In genomic region chr15:82341675-82342542, GRCm38 (mm10) we compare ENCODE assay signal across 7 mouse cellular contexts. TPM values are rescaled to one million over a fixed set of nuclear protein-coding genes. Genes with fewer than 3 reads are reported as not detected.
DNase-seq lines count a peak whose midpoint lies in the region; ATAC-seq and TF ChIP-seq lines count a peak whose summit lies in the region.

No protein-coding gene starts in this region.

- peaks cover 12% of the 10 kb centered on the region for H3K4me1 ChIP-seq in forebrain, postnatal 0 days (ENCODE audit: insufficient read depth)
- H3K4me1 ChIP-seq in liver, embryonic 14.5 days (replicated peaks; ENCODE audit: control insufficient read depth in 2 of 2, insufficient read depth in 2 of 2, low read length in 1 of 2) = peaks cover 61 to 69% of the 10 kb centered on the region in 2 experiments

- peaks cover 7% of the 10 kb centered on the region; the same call in 1 of the 2 replicates for H3K27me3 ChIP-seq in forebrain, postnatal 0 days (ENCODE audit: insufficient read depth, low read length)
- no peaks in the 10 kb centered on the region for H3K27me3 ChIP-seq in liver, embryonic 14.5 days (ENCODE audit: control insufficient read depth, insufficient read depth, low read length)

- no peak for ATAC-seq in forebrain, postnatal 0 days
- peak; percentile 60 for ATAC-seq in liver, embryonic 14.5 days (ENCODE audit: insufficient read depth)

- H3K9me3 ChIP-seq in forebrain, postnatal 0 days (ENCODE audit: low read length) = no peaks in the 10 kb centered on the region
- H3K9me3 ChIP-seq in liver, embryonic 14.5 days (ENCODE audit: control insufficient read depth, low read length) = no peaks in the 10 kb centered on the region

- no peak overlapping the region for H3K9ac ChIP-seq in forebrain, postnatal 0 days
- peak overlapping the region; percentile 98 for H3K9ac ChIP-seq in liver, embryonic 14.5 days (replicated peaks)

- peak; percentile 60 for DNase-seq in thymus, postnatal 0 days (ENCODE audit: low spot score)
- DNase-seq in thymus, postnatal 36 days = no peak
- no peak for DNase-seq in forebrain, postnatal 0 days
- DNase-seq in liver, embryonic 14.5 days (ENCODE audit: low read depth in 3 of 3, low spot score in 3 of 3) = peak; percentile 96 to 98 (median 98)
- DNase-seq in yolk sac, embryonic 10.5 days (ENCODE audit: low spot score) = peak; percentile 62
- no peak for DNase-seq in right cerebral cortex, postnatal 10 days (ENCODE audit: low spot score in 2 of 2)
- no peak for DNase-seq in ovary, adult 18-20 months (ENCODE audit: low spot score)

- 0 out of 2 replicates have a peak overlapping the region, but pooled peaks have one; percentile 40 for H3K4me2 ChIP-seq in forebrain, postnatal 0 days (ENCODE audit: low read depth)
- peak overlapping the region; percentile 93 for H3K4me2 ChIP-seq in liver, embryonic 14.5 days (ENCODE audit: low read depth)

- TF ChIP-seq CTCF in forebrain, postnatal 0 days (IDR thresholded peaks at IDR 0.05; ENCODE audit: low read depth) = no peak
- no peak for TF ChIP-seq CTCF in liver, embryonic 14.5 days (IDR thresholded peaks at IDR 0.05; ENCODE audit: low read depth)

- peak; percentile 97 for TF ChIP-seq EP300 in liver, embryonic 14.5 days (IDR thresholded peaks at IDR 0.05; ENCODE audit: low read depth)

- 76% methylated on average over 15 of the region's 15 CpGs for WGBS in forebrain, postnatal 0 days
- WGBS in liver, embryonic 14.5 days (ENCODE audit: insufficient replicate concordance) = 6% methylated on average over 15 of the region's 15 CpGs

- no peak overlapping the region; the same call in 1 of the 2 replicates for H3K27ac ChIP-seq in forebrain, postnatal 0 days (ENCODE audit: low read depth, low read length)
- H3K27ac ChIP-seq in liver, embryonic 14.5 days = peak overlapping the region; percentile 99

- H3K36me3 ChIP-seq in forebrain, postnatal 0 days (ENCODE audit: insufficient read depth) = no peaks in the 10 kb centered on the region
- H3K36me3 ChIP-seq in liver, embryonic 14.5 days (replicated peaks; ENCODE audit: control insufficient read depth, insufficient read depth, low read depth) = peaks cover 25% of the 10 kb centered on the region

- H3K4me3 ChIP-seq in forebrain, postnatal 0 days (ENCODE audit: low read depth, low read length) = no peak overlapping the region
- peak overlapping the region; percentile 75 to 85 for H3K4me3 ChIP-seq in liver, embryonic 14.5 days (ENCODE audit: insufficient read depth in 1 of 2, low read depth in 2 of 2, low read length in 2 of 2)

RNA-seq across cellular contexts. Expression of gene Smdt1, which starts 3.1 kb away (rescaled TPM):
- 317 and 322 TPM in 2 replicates for polyA plus RNA-seq in thymus, postnatal 0 days (2015; fragmentation: Nextera tagmentation; extraction: Ambion mirVana)
- 167 and 208 TPM in 2 replicates for total RNA-seq in forebrain, postnatal 0 days (2014; rRNA removed)
- 337 and 359 TPM in 2 replicates for polyA plus RNA-seq in forebrain, postnatal 0 days (2015; fragmentation: Nextera tagmentation; extraction: Ambion mirVana)
- polyA plus RNA-seq in liver, embryonic 14.5 days (2012; rRNA removed) = 109 and 121 TPM in 2 replicates
- polyA plus RNA-seq in liver, embryonic 14.5 days (2014; fragmentation: Nextera tagmentation; extraction: Ambion mirVana) = 165 and 178 TPM in 2 replicates

RNA-seq across cellular contexts. Expression of gene Pheta2, which starts 3.2 kb away (rescaled TPM):
- polyA plus RNA-seq in thymus, postnatal 0 days (2015; fragmentation: Nextera tagmentation; extraction: Ambion mirVana) = 12.5 and 14.2 TPM in 2 replicates
- total RNA-seq in forebrain, postnatal 0 days (2014; rRNA removed) = 1.4 and 3.5 TPM in 2 replicates
- 0.83 and 1.1 TPM in 2 replicates for polyA plus RNA-seq in forebrain, postnatal 0 days (2015; fragmentation: Nextera tagmentation; extraction: Ambion mirVana)
- 22.1 and 24.8 TPM in 2 replicates for polyA plus RNA-seq in liver, embryonic 14.5 days (2012; rRNA removed)
- polyA plus RNA-seq in liver, embryonic 14.5 days (2014; fragmentation: Nextera tagmentation; extraction: Ambion mirVana) = 18.7 and 22.5 TPM in 2 replicates

RNA-seq across cellular contexts. Expression of gene Naga, which starts 3.2 kb away (rescaled TPM):
- polyA plus RNA-seq in thymus, postnatal 0 days (2015; fragmentation: Nextera tagmentation; extraction: Ambion mirVana) = 35.9 and 38.4 TPM in 2 replicates
- 27.0 and 47.5 TPM in 2 replicates for total RNA-seq in forebrain, postnatal 0 days (2014; rRNA removed)
- polyA plus RNA-seq in forebrain, postnatal 0 days (2015; fragmentation: Nextera tagmentation; extraction: Ambion mirVana) = 26.7 and 33.7 TPM in 2 replicates
- polyA plus RNA-seq in liver, embryonic 14.5 days (2012; rRNA removed) = 47.7 and 52.9 TPM in 2 replicates
- polyA plus RNA-seq in liver, embryonic 14.5 days (2014; fragmentation: Nextera tagmentation; extraction: Ambion mirVana) = 34.2 and 43.3 TPM in 2 replicates

RNA-seq across cellular contexts. Expression of gene Ndufa6, which starts 12.2 kb away (rescaled TPM):
- polyA plus RNA-seq in thymus, postnatal 0 days (2015; fragmentation: Nextera tagmentation; extraction: Ambion mirVana) = 488 and 492 TPM in 2 replicates
- total RNA-seq in forebrain, postnatal 0 days (2014; rRNA removed) = 271 and 465 TPM in 2 replicates
- 416 and 528 TPM in 2 replicates for polyA plus RNA-seq in forebrain, postnatal 0 days (2015; fragmentation: Nextera tagmentation; extraction: Ambion mirVana)
- 152 and 288 TPM in 2 replicates for polyA plus RNA-seq in liver, embryonic 14.5 days (2012; rRNA removed)
- polyA plus RNA-seq in liver, embryonic 14.5 days (2014; fragmentation: Nextera tagmentation; extraction: Ambion mirVana) = 435 and 447 TPM in 2 replicates

RNA-seq across cellular contexts. Expression of gene Cyp2d22, which starts 38.2 kb away (rescaled TPM):
- polyA plus RNA-seq in thymus, postnatal 0 days (2015; fragmentation: Nextera tagmentation; extraction: Ambion mirVana) = 1.8 and 2.7 TPM in 2 replicates
- 2.1 and 3.1 TPM in 2 replicates for total RNA-seq in forebrain, postnatal 0 days (2014; rRNA removed)
- polyA plus RNA-seq in forebrain, postnatal 0 days (2015; fragmentation: Nextera tagmentation; extraction: Ambion mirVana) = 1.8 and 1.9 TPM in 2 replicates
- polyA plus RNA-seq in liver, embryonic 14.5 days (2012; rRNA removed) = 14.9 and 15.5 TPM in 2 replicates
- 8.4 and 10.0 TPM in 2 replicates for polyA plus RNA-seq in liver, embryonic 14.5 days (2014; fragmentation: Nextera tagmentation; extraction: Ambion mirVana)

Comparison
In these comparisons a context has a peak if more than half of its experiments do, and no peak if none do; other contexts are left out.
1. DNase-seq: peak in thymus, postnatal 0 days (single experiment), liver, embryonic 14.5 days (3 of 3) and yolk sac, embryonic 10.5 days (single experiment); none in thymus, postnatal 36 days (0 of 2), forebrain, postnatal 0 days (single experiment), right cerebral cortex, postnatal 10 days (0 of 2) and ovary, adult 18-20 months (single experiment).